ENCODE assay signal across 26 mouse cellular contexts in genomic region chr14:105663472-105663871, GRCm38 (mm10).
DNase-seq lines count a peak whose midpoint lies in the region; ATAC-seq and TF ChIP-seq lines count a peak whose summit lies in the region.
"Had no signal": no experiment of that assay in that cellular context is flagged by ENCODE, and none has a peak within 500 bp of the region (broad histone marks: within the 10 kb centered on the region; RNA-seq: fewer than 3 reads in every experiment).

No protein-coding gene starts in this region.

- no peaks in the 10 kb centered on the region for H3K27me3 ChIP-seq in kidney, embryonic 16.5 days (ENCODE audit: insufficient read depth, low read length)
- H3K27me3 ChIP-seq in midbrain, embryonic 11.5 days (ENCODE audit: control insufficient read depth, insufficient read depth, low read length): no peaks in the 10 kb centered on the region
- H3K27me3 ChIP-seq in midbrain, embryonic 10.5 days (ENCODE audit: low read depth, poor library complexity, severe bottlenecking): no peaks in the 10 kb centered on the region
- H3K27me3 ChIP-seq: embryonic facial prominence, embryonic 13.5 days; forebrain, embryonic 13.5 days; hindbrain, embryonic 12.5 days; hindbrain, embryonic 15.5 days had no signal

- H3K9me3 ChIP-seq in kidney, embryonic 16.5 days (ENCODE audit: low read length): no peaks in the 10 kb centered on the region
- H3K9me3 ChIP-seq in midbrain, embryonic 11.5 days (ENCODE audit: control insufficient read depth, low read length): no peaks in the 10 kb centered on the region
- H3K9me3 ChIP-seq in midbrain, embryonic 10.5 days (replicated peaks): no peaks in the 10 kb centered on the region
- H3K9me3 ChIP-seq: embryonic facial prominence, embryonic 10.5 days; embryonic facial prominence, embryonic 13.5 days; forebrain, embryonic 10.5 days; forebrain, embryonic 13.5 days; hindbrain, embryonic 12.5 days; hindbrain, embryonic 15.5 days had no signal

- 52% methylated on average over 4 of the region's 4 CpGs for WGBS in kidney, embryonic 16.5 days
- 88% methylated on average over 3 of the region's 4 CpGs for WGBS in midbrain, embryonic 11.5 days
- 74% methylated on average over 4 of the region's 4 CpGs for WGBS in midbrain, embryonic 10.5 days

- H3K36me3 ChIP-seq in kidney, embryonic 16.5 days (ENCODE audit: insufficient read depth, low read length): no peaks in the 10 kb centered on the region
- no peaks in the 10 kb centered on the region for H3K36me3 ChIP-seq in midbrain, embryonic 11.5 days (ENCODE audit: control insufficient read depth, insufficient read depth, low read length)
- no peaks in the 10 kb centered on the region for H3K36me3 ChIP-seq in midbrain, embryonic 10.5 days
- H3K36me3 ChIP-seq: embryonic facial prominence, embryonic 10.5 days; embryonic facial prominence, embryonic 13.5 days; forebrain, embryonic 10.5 days; hindbrain, embryonic 12.5 days; hindbrain, embryonic 15.5 days had no signal

- H3K27ac ChIP-seq in kidney, embryonic 16.5 days (ENCODE audit: low read length): no peak overlapping the region
- H3K27ac ChIP-seq in midbrain, embryonic 11.5 days (ENCODE audit: low read depth, low read length): no peak overlapping the region
- no peak overlapping the region for H3K27ac ChIP-seq in midbrain, embryonic 10.5 days (replicated peaks)
- peak overlapping the region; percentile 89 for H3K27ac ChIP-seq in embryonic fibroblast, embryonic 13.5 days (ENCODE audit: insufficient read depth, low read length)
- H3K27ac ChIP-seq: embryonic facial prominence, embryonic 10.5 days; embryonic facial prominence, embryonic 13.5 days; forebrain, embryonic 10.5 days; forebrain, embryonic 13.5 days; heart, adult 2 months; hindbrain, embryonic 12.5 days; hindbrain, embryonic 15.5 days had no signal

- no peak for TF ChIP-seq CTCF in embryonic fibroblast, embryonic 13.5 days (IDR thresholded peaks at IDR 0.05; ENCODE audit: borderline replicate concordance, insufficient read depth, low read length)

- 0 out of 2 replicates have a peak, but pooled peaks have one; percentile 44 for ATAC-seq in kidney, embryonic 16.5 days (ENCODE audit: low FRiP score, low TSS enrichment)
- ATAC-seq in midbrain, embryonic 11.5 days (ENCODE audit: low FRiP score): no peak
- ATAC-seq: CD4-positive, CD25-positive, alpha-beta regulatory T cell, adult 4 months; forebrain, embryonic 16.5 days had no signal

- no peak overlapping the region for H3K4me3 ChIP-seq in kidney, embryonic 16.5 days (ENCODE audit: low read length)
- no peak overlapping the region for H3K4me3 ChIP-seq in midbrain, embryonic 11.5 days (ENCODE audit: low read depth, low read length)
- no peak overlapping the region for H3K4me3 ChIP-seq in midbrain, embryonic 10.5 days
- H3K4me3 ChIP-seq in embryonic fibroblast, embryonic 13.5 days (ENCODE audit: insufficient read depth, low read length): no peak overlapping the region
- H3K4me3 ChIP-seq: embryonic facial prominence, embryonic 10.5 days; embryonic facial prominence, embryonic 13.5 days; forebrain, embryonic 10.5 days; forebrain, embryonic 13.5 days; heart, adult 2 months; hindbrain, embryonic 12.5 days; hindbrain, embryonic 15.5 days had no signal

- no peak overlapping the region for H3K9ac ChIP-seq in kidney, embryonic 16.5 days (replicated peaks; ENCODE audit: low read length)
- H3K9ac ChIP-seq in midbrain, embryonic 11.5 days (ENCODE audit: low read length): no peak overlapping the region
- H3K9ac ChIP-seq: embryonic facial prominence, embryonic 13.5 days; forebrain, embryonic 13.5 days; hindbrain, embryonic 12.5 days; hindbrain, embryonic 15.5 days had no signal

- DNase-seq in kidney, adult 9 months: no peak
- DNase-seq in midbrain, embryonic 11.5 days (ENCODE audit: low spot score, missing footprints): peak; percentile 31
- DNase-seq in midbrain, embryonic 10.5 days (ENCODE audit: low spot score): no peak
- no peak for DNase-seq in right cerebral cortex, adult 2 months (ENCODE audit: low spot score in 2 of 2)
- no peak for DNase-seq in heart, adult 9 months (ENCODE audit: low spot score in 2 of 2)
- DNase-seq: adrenal gland, postnatal 10 days; adrenal gland, postnatal 36 days; cerebellum, adult 11 months; cerebellum, adult 2 months; cerebellum, adult 9-11 months; cerebellum, postnatal 25 days; embryo, embryonic 11 days; gastrocnemius, postnatal 10 days; gastrocnemius, postnatal 36 days; heart, adult 2 months had no signal

- no peaks in the 10 kb centered on the region for H3K4me1 ChIP-seq in kidney, embryonic 16.5 days (ENCODE audit: insufficient read depth, low read length)
- H3K4me1 ChIP-seq in midbrain, embryonic 11.5 days (ENCODE audit: control insufficient read depth, insufficient read depth, low read length): no peaks in the 10 kb centered on the region
- no peaks in the 10 kb centered on the region for H3K4me1 ChIP-seq in midbrain, embryonic 10.5 days
- H3K4me1 ChIP-seq in embryonic fibroblast, embryonic 13.5 days (ENCODE audit: control insufficient read depth, insufficient read depth, low read length): peaks cover 8% of the 10 kb centered on the region; the same call in 1 of the 2 replicates
- H3K4me1 ChIP-seq: embryonic facial prominence, embryonic 10.5 days had no signal

- TF ChIP-seq POLR2A in embryonic fibroblast, embryonic 13.5 days (IDR thresholded peaks at IDR 0.05; ENCODE audit: low read depth, low read length): no peak

- H3K4me2 ChIP-seq in kidney, embryonic 16.5 days (replicated peaks; ENCODE audit: low read depth, low read length): no peak overlapping the region
- H3K4me2 ChIP-seq in midbrain, embryonic 11.5 days: no peak overlapping the region
- H3K4me2 ChIP-seq: embryonic facial prominence, embryonic 13.5 days; forebrain, embryonic 13.5 days; heart, embryonic 11.5 days; hindbrain, embryonic 12.5 days; hindbrain, embryonic 15.5 days had no signal
